Comparison of ENCODE assay signal across 9 mouse cellular contexts in genomic region chr15:98987661-98988181, GRCm38 (mm10). TPM values are rescaled to one million over a fixed set of nuclear protein-coding genes. Genes with fewer than 3 reads are reported as not detected.
DNase-seq lines count a peak whose midpoint lies in the region; ATAC-seq and TF ChIP-seq lines count a peak whose summit lies in the region.
"Had no signal": no experiment of that assay in that cellular context is flagged by ENCODE, and none has a peak within 500 bp of the region (broad histone marks: within the 10 kb centered on the region; RNA-seq: fewer than 3 reads in every experiment).

No protein-coding gene starts in this region.

- H3K9me3 ChIP-seq in heart, embryonic 10.5 days = no peaks in the 10 kb centered on the region
- H3K9me3 ChIP-seq in ES-Bruce4 (replicated peaks; ENCODE audit: control insufficient read depth, insufficient read depth, low read length, poor library complexity, severe bottlenecking) = no peaks in the 10 kb centered on the region
- no peaks in the 10 kb centered on the region for H3K9me3 ChIP-seq in forebrain, embryonic 14.5 days (replicated peaks; ENCODE audit: control insufficient read depth, low read length)
- no peaks in the 10 kb centered on the region for H3K9me3 ChIP-seq in midbrain, embryonic 10.5 days (replicated peaks)

- DNase-seq in heart, embryonic 10.5 days (ENCODE audit: low spot score) = no peak
- no peak for DNase-seq in heart, adult 18-20 months
- DNase-seq in forebrain, embryonic 14.5 days (ENCODE audit: low spot score) = no peak
- no peak for DNase-seq in midbrain, embryonic 10.5 days (ENCODE audit: low spot score)
- no peak for DNase-seq in embryo, embryonic 10 days (ENCODE audit: low spot score)
- no peak for DNase-seq in right cerebral cortex, postnatal 10 days (ENCODE audit: low spot score in 2 of 2)

- peaks cover 80% of the 10 kb centered on the region for H3K4me1 ChIP-seq in heart, embryonic 10.5 days
- H3K4me1 ChIP-seq in ES-Bruce4 (ENCODE audit: control insufficient read depth, insufficient read depth, low read length) = peaks cover 8% of the 10 kb centered on the region
- H3K4me1 ChIP-seq in forebrain, embryonic 14.5 days (ENCODE audit: control insufficient read depth, insufficient read depth, low read length) = peaks cover 63% of the 10 kb centered on the region
- peaks cover 99% of the 10 kb centered on the region for H3K4me1 ChIP-seq in midbrain, embryonic 10.5 days

- H3K27ac ChIP-seq in heart, embryonic 10.5 days = peak overlapping the region; percentile 93
- H3K27ac ChIP-seq in ES-Bruce4 (ENCODE audit: insufficient read depth, low read length) = peak overlapping the region; percentile 100
- peak overlapping the region; percentile 96 for H3K27ac ChIP-seq in forebrain, embryonic 14.5 days (ENCODE audit: low read depth, low read length)
- peak overlapping the region; percentile 95 for H3K27ac ChIP-seq in midbrain, embryonic 10.5 days (replicated peaks)

- 56% methylated on average over 8 of the region's 8 CpGs for WGBS in heart, embryonic 10.5 days
- WGBS in forebrain, embryonic 14.5 days = 30% methylated on average over 8 of the region's 8 CpGs
- 26% methylated on average over 8 of the region's 8 CpGs for WGBS in midbrain, embryonic 10.5 days

- TF ChIP-seq EP300 in ES-Bruce4 (IDR thresholded peaks at IDR 0.05; ENCODE audit: insufficient read depth, low read depth, low read length) = no peak

- TF ChIP-seq POLR2A in ES-Bruce4 (IDR thresholded peaks at IDR 0.05; ENCODE audit: insufficient read depth, low read length) = no peak

- 0 out of 2 replicates have a peak overlapping the region, but pooled peaks have one; percentile 70 for H3K9ac ChIP-seq in ES-Bruce4 (ENCODE audit: low read depth, poor library complexity, severe bottlenecking)
- H3K9ac ChIP-seq in forebrain, embryonic 14.5 days (ENCODE audit: low read length) = peak overlapping the region; percentile 90

- no peaks in the 10 kb centered on the region for H3K27me3 ChIP-seq in heart, embryonic 10.5 days (ENCODE audit: insufficient read depth, poor library complexity, severe bottlenecking)
- H3K27me3 ChIP-seq in ES-Bruce4 (ENCODE audit: control insufficient read depth, insufficient read depth, low read length, poor library complexity, severe bottlenecking) = no peaks in the 10 kb centered on the region
- H3K27me3 ChIP-seq in forebrain, embryonic 14.5 days (replicated peaks; ENCODE audit: control insufficient read depth, insufficient read depth, low read length) = no peaks in the 10 kb centered on the region
- no peaks in the 10 kb centered on the region for H3K27me3 ChIP-seq in midbrain, embryonic 10.5 days (ENCODE audit: low read depth, poor library complexity, severe bottlenecking)

- peak overlapping the region; percentile 15; the same call in 1 of the 2 replicates for H3K4me3 ChIP-seq in heart, embryonic 10.5 days
- no peak overlapping the region for H3K4me3 ChIP-seq in ES-Bruce4 (ENCODE audit: low read depth, low read length)
- peak overlapping the region; percentile 12; the same call in 1 of the 2 replicates for H3K4me3 ChIP-seq in forebrain, embryonic 14.5 days (ENCODE audit: low read depth, low read length)
- H3K4me3 ChIP-seq in midbrain, embryonic 10.5 days = peak overlapping the region; percentile 63

- no peak for ATAC-seq in forebrain, embryonic 14.5 days
- ATAC-seq in activated CD4-positive, CD25-positive, alpha-beta regulatory T cell, adult 4 months = no peak

- peak overlapping the region; percentile 59 for H3K4me2 ChIP-seq in forebrain, embryonic 14.5 days (ENCODE audit: low read length)

- no peaks in the 10 kb centered on the region for H3K36me3 ChIP-seq in heart, embryonic 10.5 days
- H3K36me3 ChIP-seq in ES-Bruce4 (ENCODE audit: control insufficient read depth, insufficient read depth, low read length, poor library complexity, severe bottlenecking) = no peaks in the 10 kb centered on the region
- H3K36me3 ChIP-seq in forebrain, embryonic 14.5 days (ENCODE audit: control insufficient read depth, insufficient read depth, low read length) = no peaks in the 10 kb centered on the region
- peaks cover 14% of the 10 kb centered on the region for H3K36me3 ChIP-seq in midbrain, embryonic 10.5 days

- TF ChIP-seq CTCF in ES-Bruce4 (IDR thresholded peaks at IDR 0.05; ENCODE audit: low read depth, low read length) = no peak

RNA-seq across cellular contexts. Expression of gene Tuba1a, which starts 34.2 kb away (rescaled TPM):
- polyA plus RNA-seq in heart, embryonic 10.5 days (2016; fragmentation: Nextera tagmentation; extraction: Ambion mirVana) = 1,319 and 1,394 TPM in 2 replicates
- 10 to 100 TPM; 63.6 to 78.8 TPM for total RNA-seq in heart, adult 18-20 months (2021)
- 700 and 767 TPM in 2 replicates for polyA plus RNA-seq in ES-Bruce4 (2011; ENCODE audit: insufficient read depth, insufficient read length, low read depth, missing spikeins)
- polyA plus RNA-seq in forebrain, embryonic 14.5 days (2014; fragmentation: Nextera tagmentation; extraction: Ambion mirVana) = 18,182 and 18,289 TPM in 2 replicates
- 4,467 and 6,520 TPM in 2 replicates for polyA plus RNA-seq in midbrain, embryonic 10.5 days (2016; fragmentation: Nextera tagmentation; extraction: Ambion mirVana)
- 100 to 1,000 TPM; 243 to 273 TPM for polyA plus RNA-seq in activated CD4-positive, CD25-positive, alpha-beta regulatory T cell, adult 4 months (2017; shearing (Covaris generic))

RNA-seq across cellular contexts. Expression of gene Gm49450, which starts 34.4 kb away (rescaled TPM):
- not detected in 2 replicates for polyA plus RNA-seq in heart, embryonic 10.5 days (2016; fragmentation: Nextera tagmentation; extraction: Ambion mirVana)
- total RNA-seq in heart, adult 18-20 months (2021) = not detected
- not detected in 2 replicates for polyA plus RNA-seq in ES-Bruce4 (2011; ENCODE audit: insufficient read depth, insufficient read length, low read depth, missing spikeins)
- polyA plus RNA-seq in forebrain, embryonic 14.5 days (2014; fragmentation: Nextera tagmentation; extraction: Ambion mirVana) = not detected in 2 replicates
- not detected in 2 replicates for polyA plus RNA-seq in midbrain, embryonic 10.5 days (2016; fragmentation: Nextera tagmentation; extraction: Ambion mirVana)
- polyA plus RNA-seq in activated CD4-positive, CD25-positive, alpha-beta regulatory T cell, adult 4 months (2017; shearing (Covaris generic)) = not detected
- total RNA-seq: left cerebral cortex, postnatal 10 days had no signal

RNA-seq across cellular contexts. Expression of gene Tuba1c, which starts 42.0 kb away (rescaled TPM):
- polyA plus RNA-seq in heart, embryonic 10.5 days (2016; fragmentation: Nextera tagmentation; extraction: Ambion mirVana) = 172 and 183 TPM in 2 replicates
- total RNA-seq in heart, adult 18-20 months (2021) = 10 to 100 TPM; 31.8 to 41.4 TPM
- 407 and 426 TPM in 2 replicates for polyA plus RNA-seq in ES-Bruce4 (2011; ENCODE audit: insufficient read depth, insufficient read length, low read depth, missing spikeins)
- polyA plus RNA-seq in forebrain, embryonic 14.5 days (2014; fragmentation: Nextera tagmentation; extraction: Ambion mirVana) = 56.7 and 93.1 TPM in 2 replicates
- 118 and 129 TPM in 2 replicates for polyA plus RNA-seq in midbrain, embryonic 10.5 days (2016; fragmentation: Nextera tagmentation; extraction: Ambion mirVana)
- 100 to 1,000 TPM in 1 of 2 experiments, 10 to 100 TPM in 1; 98.3 to 120 TPM for polyA plus RNA-seq in activated CD4-positive, CD25-positive, alpha-beta regulatory T cell, adult 4 months (2017; shearing (Covaris generic))

RNA-seq across cellular contexts. Expression of gene Tuba1b, which starts 53.4 kb away (rescaled TPM):
- 1,935 and 2,007 TPM in 2 replicates for polyA plus RNA-seq in heart, embryonic 10.5 days (2016; fragmentation: Nextera tagmentation; extraction: Ambion mirVana)
- total RNA-seq in heart, adult 18-20 months (2021) = 100 to 1,000 TPM; 138 to 153 TPM
- 3,464 and 4,107 TPM in 2 replicates for polyA plus RNA-seq in ES-Bruce4 (2011; ENCODE audit: insufficient read depth, insufficient read length, low read depth, missing spikeins)
- 1,499 and 1,719 TPM in 2 replicates for polyA plus RNA-seq in forebrain, embryonic 14.5 days (2014; fragmentation: Nextera tagmentation; extraction: Ambion mirVana)
- 2,448 and 2,588 TPM in 2 replicates for polyA plus RNA-seq in midbrain, embryonic 10.5 days (2016; fragmentation: Nextera tagmentation; extraction: Ambion mirVana)
- polyA plus RNA-seq in activated CD4-positive, CD25-positive, alpha-beta regulatory T cell, adult 4 months (2017; shearing (Covaris generic)) = 100 to 1,000 TPM; 510 to 711 TPM
